Mouse (Mus musculus): ENCODE results near the gene Sox1.

Gene Sox1

GRCm38 (mm10) chr8:12395071-12396031 is at the start of gene Sox1:
Sox1 (plus strand) TSS chr8:12395295.
- in situ Hi-C loops (cut with MboI) = no loop called here

GRCm38 (mm10) chr8:12345881-12346280 is 49.2 kb upstream of the Sox1 start:
- in situ Hi-C loops (cut with MboI) = no loop called here

- in situ Hi-C loops (cut with MboI) = no loop called here
Measured at GRCm38 (mm10) chr8:12346870-12347269, 48.2 kb upstream of the Sox1 start.

GRCm38 (mm10) chr8:12348306-12348705 is 46.8 kb upstream of the Sox1 start:
- in situ Hi-C loops (cut with MboI) = no loop called here

GRCm38 (mm10) chr8:12349591-12349990 is 45.5 kb upstream of the Sox1 start:
- in situ Hi-C loops (cut with MboI) = no loop called here

- in situ Hi-C loops (cut with MboI) = no loop called here
Measured at GRCm38 (mm10) chr8:12351121-12351520, 44.0 kb upstream of the Sox1 start.

GRCm38 (mm10) chr8:12354406-12355025 is 40.6 kb upstream of the Sox1 start:
- in situ Hi-C loops (cut with MboI) = no loop called here

GRCm38 (mm10) chr8:12368161-12368560 is 26.9 kb upstream of the Sox1 start:
- in situ Hi-C loops (cut with MboI) = no loop called here

- in situ Hi-C loops (cut with MboI) = no loop called here
Measured at GRCm38 (mm10) chr8:12368856-12369255, 26.2 kb upstream of the Sox1 start.

GRCm38 (mm10) chr8:12381111-12381510 is 14.0 kb upstream of the Sox1 start:
- in situ Hi-C loops (cut with MboI) = no loop called here

- in situ Hi-C loops (cut with MboI) = no loop called here
Measured at GRCm38 (mm10) chr8:12382707-12383561, 12.2 kb upstream of the Sox1 start.

- in situ Hi-C loops (cut with MboI) = no loop called here
Measured at GRCm38 (mm10) chr8:12383979-12384890, 10.9 kb upstream of the Sox1 start.

GRCm38 (mm10) chr8:12384996-12385685 is 10.0 kb upstream of the Sox1 start:
- in situ Hi-C loops (cut with MboI) = no loop called here

- in situ Hi-C loops (cut with MboI) = no loop called here
Measured at GRCm38 (mm10) chr8:12385686-12386488, 9.2 kb upstream of the Sox1 start.

GRCm38 (mm10) chr8:12386530-12387222 is 8.4 kb upstream of the Sox1 start:
- in situ Hi-C loops (cut with MboI) = no loop called here

GRCm38 (mm10) chr8:12387223-12387860 is 7.8 kb upstream of the Sox1 start:
- in situ Hi-C loops (cut with MboI) = no loop called here

GRCm38 (mm10) chr8:12387901-12388300 is 7.2 kb upstream of the Sox1 start:
- in situ Hi-C loops (cut with MboI) = no loop called here

- in situ Hi-C loops (cut with MboI) = no loop called here
Measured at GRCm38 (mm10) chr8:12388390-12389115, 6.5 kb upstream of the Sox1 start.
